Mouse (Mus musculus): ENCODE data around the gene Scmh1.
A peak's percentile ranks its signal among the peaks of the same experiment; 100 is the strongest.
"Not testable (repeated sequence)": the region's sequence is repeated elsewhere in the genome, so short reads cannot be mapped to it uniquely, and the experiment has no call there.

Gene Scmh1

DNA sequence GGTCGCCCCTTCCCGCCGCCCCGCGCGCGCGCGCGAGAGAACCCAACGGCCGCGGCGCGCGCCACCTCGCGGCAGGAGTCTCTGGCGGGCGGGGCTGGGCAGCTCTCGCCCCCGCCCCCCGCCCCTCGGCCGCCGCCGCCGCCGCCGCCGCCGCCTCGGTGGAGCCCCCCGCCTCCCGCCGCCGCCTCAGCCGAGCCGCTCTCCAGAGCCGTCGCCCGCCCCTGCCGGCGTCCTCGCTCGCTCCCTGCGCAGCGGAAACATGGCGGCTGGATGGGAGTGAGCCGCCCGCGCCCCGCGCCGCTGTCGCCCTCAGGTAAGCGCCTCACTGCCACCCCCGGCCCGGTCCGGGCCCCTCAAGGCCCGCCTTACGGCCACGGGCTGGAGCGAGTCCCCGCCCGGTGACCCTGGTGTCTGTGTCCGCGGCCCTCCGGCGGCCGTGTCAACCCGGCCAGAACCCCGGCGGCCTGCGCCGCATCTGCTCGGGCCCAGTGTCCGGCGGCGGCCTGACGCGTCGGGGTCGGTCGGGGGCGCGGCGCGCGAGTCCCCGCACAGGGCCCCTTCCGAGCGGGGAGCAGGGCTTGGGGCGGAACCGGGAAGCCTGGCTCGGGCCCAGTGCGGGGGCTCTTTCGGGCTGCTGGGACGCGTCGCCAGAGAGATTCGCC is at the start of gene Scmh1:
TSS of gene Scmh1 (plus strand) at position 138 of the 662 bp plus-strand sequence.
- peak; percentile 31 to 45 for DNase-seq (ENCODE audit: low spot score in 2 of 2)

GRCm38 (mm10) chr4:120360011-120360521 is 45.0 kb upstream of the Scmh1 start:
- DNase-seq (ENCODE audit: low spot score in 2 of 2), result no peak

- DNase-seq (ENCODE audit: low spot score in 2 of 2), result peak in 1 of 2 experiments; percentile 18
These were observed 40.4 kb upstream of the Scmh1 start for GRCm38 (mm10) chr4:120364729-120365128.

DNA sequence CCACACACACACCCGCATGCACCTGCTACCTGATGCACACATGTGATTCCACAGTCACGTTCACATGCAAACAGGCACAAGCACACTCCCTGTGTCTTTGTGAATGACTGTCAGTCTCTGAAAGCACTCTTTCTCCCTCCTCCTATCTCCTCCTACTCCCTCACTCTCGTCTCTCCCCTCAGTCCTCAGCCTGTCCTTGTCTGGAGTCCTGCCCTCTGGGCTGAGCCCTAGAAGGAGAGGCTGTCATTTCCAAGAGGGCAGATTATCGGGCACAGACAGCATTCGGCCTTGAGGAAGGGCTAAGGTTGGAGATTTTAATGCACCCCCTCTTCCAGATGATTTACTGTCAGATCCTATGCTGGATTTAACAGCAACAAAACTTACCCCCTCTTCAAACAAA is 39.6 kb upstream of the Scmh1 start:
- DNase-seq (ENCODE audit: low spot score in 2 of 2), result no peak

DNA sequence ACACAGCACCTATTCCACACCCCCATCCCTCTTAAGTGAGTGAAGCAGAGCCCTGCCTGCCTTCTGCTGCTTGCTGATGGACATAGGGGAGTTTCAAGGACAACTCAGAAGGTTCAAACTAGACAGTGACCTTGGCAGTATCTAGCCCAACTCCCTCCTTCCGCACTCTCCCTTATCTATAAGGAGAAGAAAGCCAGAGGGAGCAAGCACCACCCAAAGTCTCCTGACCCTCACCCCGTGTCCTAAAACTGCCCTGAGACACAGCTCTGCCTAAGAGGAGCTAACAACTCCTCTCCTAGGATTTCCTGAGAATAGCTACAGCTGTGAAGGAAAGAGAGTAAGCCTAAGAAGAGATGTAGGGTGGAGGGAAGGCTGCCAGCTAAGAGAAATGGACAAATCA is 37.0 kb upstream of the Scmh1 start:
- no peak for DNase-seq (ENCODE audit: low spot score in 2 of 2)

GRCm38 (mm10) chr4:120368663-120369062 is 36.4 kb upstream of the Scmh1 start:
- peak; percentile 62 to 64 for DNase-seq (ENCODE audit: low spot score in 2 of 2)

- DNase-seq (ENCODE audit: low spot score in 2 of 2), result no peak
These were observed 35.9 kb upstream of the Scmh1 start for GRCm38 (mm10) chr4:120369156-120369555.

GRCm38 (mm10) chr4:120369861-120370366 is 35.2 kb upstream of the Scmh1 start:
- DNase-seq (ENCODE audit: low spot score in 2 of 2), result no peak

DNA sequence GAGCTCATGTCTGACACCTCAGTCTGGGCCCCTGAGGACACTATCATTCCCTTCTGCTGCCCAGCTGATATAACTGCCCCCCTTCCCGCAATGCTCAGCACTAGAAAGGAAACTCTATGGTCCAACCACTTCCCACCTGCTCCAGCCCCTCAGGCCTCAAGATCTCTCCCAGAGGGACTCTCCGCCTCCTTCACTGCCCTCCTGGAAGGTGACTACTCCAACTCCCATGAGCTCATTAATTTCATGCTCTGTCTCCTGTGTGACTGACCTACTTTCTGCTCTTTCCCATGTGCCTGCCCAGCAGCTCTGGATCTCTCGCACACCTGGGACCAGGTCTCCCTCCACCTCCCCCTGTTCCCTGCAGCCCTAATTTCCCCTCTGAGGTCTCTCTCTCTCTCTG is 32.2 kb upstream of the Scmh1 start:
- no peak for DNase-seq (ENCODE audit: low spot score in 2 of 2)

- no peak for DNase-seq (ENCODE audit: low spot score in 2 of 2)
These were observed 31.3 kb upstream of the Scmh1 start for GRCm38 (mm10) chr4:120373813-120374212.

DNA sequence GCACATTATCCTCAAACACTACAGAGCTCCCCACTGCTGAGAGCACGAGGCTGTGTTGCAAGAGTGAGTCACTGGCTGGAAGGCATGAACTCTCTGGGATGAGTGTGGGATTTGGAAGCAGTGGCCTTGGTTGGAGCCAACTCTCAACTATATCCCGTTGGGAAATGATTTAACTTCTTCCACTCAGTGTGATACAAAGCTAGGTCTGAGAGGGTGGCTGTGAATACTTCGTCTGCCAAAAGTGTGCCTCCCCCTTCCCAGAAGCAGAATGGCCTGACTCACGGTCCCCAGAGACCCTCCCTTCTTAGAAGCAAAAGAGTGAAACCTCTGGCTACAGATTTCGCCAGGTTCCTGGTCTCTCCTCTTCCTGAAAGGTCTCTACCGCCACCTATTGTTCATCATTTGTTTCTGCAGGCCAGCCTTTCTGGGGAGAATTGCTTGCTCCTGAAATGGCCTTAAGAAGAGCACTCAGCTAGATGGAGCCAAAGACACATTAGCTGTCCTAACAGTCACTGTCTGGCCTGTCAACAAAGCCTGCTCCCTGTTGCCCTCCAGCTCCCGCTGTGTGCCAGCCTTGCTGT is 24.2 kb upstream of the Scmh1 start:
- DNase-seq (ENCODE audit: low spot score in 2 of 2), result peak; percentile 18 to 50

DNA sequence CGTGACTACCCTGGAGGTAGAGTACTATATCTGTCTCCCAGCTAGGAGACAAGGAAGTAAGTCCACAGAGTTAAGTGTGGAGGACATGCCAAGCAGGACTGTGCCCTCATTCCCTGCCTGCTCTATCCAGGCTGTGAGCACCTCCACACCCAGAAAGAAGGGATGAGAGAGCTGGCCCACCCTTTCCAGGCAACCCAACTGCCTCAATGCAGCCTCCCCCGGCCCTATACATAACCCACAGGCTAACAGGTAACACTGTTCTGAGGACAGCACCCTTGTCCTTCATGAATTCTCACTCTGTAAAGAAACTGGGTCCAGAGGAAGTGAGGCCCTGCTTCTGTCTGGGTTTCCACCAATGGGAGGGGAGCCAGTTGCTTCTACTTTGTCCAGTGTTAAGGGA is 19.6 kb upstream of the Scmh1 start:
- DNase-seq (ENCODE audit: low spot score in 2 of 2), result no peak

DNA sequence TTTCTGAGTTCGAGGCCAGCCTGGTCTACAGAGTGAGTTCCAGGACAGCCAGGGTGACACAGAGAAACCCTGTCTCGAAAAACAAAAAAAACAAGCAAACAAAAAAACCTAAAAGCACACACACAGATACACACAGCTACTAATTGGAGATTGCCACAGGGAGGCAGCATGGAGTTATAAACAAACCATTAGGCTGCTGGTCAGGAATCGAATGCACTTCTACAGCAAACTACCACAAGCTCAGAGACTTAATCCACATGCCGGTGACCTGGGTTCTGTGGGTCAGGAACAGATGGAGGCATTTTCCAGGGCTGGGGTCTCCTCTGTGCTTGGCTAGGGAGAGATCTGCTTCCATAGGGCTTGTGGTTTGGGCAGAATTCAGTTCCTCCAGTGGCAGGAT is 17.6 kb upstream of the Scmh1 start:
- no peak for DNase-seq (ENCODE audit: low spot score in 2 of 2)

DNA sequence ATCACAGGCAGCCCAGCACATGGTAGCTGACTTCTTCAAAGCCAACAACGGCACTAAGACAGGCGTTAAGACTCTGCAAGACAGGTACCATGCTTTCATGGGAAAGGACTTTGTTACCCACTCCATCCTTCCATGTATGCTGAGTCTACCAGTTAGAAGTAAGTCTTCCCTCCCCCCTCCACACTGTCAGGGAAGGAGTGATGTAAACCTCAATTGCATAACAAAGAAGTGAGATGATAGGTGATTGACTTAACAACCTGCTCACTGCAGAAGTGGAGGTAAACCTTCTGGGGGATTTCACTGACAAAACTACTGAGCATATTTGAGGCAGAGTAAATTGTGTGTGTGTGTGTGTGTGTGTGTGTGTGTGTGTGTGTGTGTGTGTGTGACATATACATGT is 17.1 kb upstream of the Scmh1 start:
- no peak for DNase-seq (ENCODE audit: low spot score in 2 of 2)

DNA sequence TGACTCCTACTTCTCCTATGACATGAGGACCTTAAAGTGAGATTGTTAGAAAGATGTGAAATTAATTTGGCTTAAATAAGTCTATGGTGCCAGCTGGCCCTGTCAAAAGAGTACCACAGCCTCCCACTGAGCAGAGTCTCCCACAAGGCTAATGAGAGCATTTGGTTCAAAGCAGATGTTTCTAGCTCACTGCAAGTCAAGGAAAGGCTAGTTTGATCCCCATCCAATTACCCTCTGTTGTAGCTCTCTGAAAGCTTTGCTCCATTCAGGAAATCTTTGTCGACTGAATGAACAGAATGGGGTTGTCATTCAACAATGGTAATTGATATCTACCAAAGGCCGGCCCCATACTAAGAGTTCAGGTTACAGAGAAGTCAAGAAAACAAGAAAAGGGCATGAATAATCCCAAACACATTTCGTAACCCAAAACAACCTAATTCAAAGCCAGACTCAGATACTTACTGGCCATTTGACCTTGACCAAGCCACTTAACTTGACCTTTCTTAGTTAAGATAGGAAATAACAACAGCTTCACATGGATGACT is 16.0 kb upstream of the Scmh1 start:
- no peak for DNase-seq (ENCODE audit: low spot score in 2 of 2)

- DNase-seq (ENCODE audit: low spot score in 2 of 2), result no peak
These were observed 15.5 kb upstream of the Scmh1 start for GRCm38 (mm10) chr4:120389546-120389945.

DNA sequence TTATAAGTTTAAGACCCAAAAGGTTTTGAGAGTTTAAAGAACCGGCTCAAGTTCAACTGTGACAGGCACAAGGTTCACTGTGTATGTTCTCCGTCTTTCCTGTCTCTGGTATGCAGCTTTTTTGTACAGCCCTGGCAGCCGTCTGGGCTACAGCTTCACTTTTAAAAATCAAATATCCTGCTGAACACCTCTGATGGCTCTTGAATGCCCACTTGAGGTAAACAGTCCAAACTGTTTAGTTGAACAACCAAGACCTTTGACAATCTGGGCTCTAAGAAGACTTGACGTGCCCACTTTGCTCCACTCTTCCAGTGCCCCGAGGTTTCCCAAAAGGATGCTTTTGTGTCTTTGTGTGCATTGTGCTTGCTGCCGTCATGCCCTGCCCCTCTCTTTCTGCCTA is 13.5 kb upstream of the Scmh1 start:
- DNase-seq (ENCODE audit: low spot score in 2 of 2), result no peak

- no peak for DNase-seq (ENCODE audit: low spot score in 2 of 2)
These were observed 12.7 kb upstream of the Scmh1 start for GRCm38 (mm10) chr4:120392341-120392740.

GRCm38 (mm10) chr4:120392748-120393147 is 12.3 kb upstream of the Scmh1 start:
- no peak for DNase-seq (ENCODE audit: low spot score in 2 of 2)

- DNase-seq (ENCODE audit: low spot score in 2 of 2), result no peak
These were observed 4.8 kb upstream of the Scmh1 start for GRCm38 (mm10) chr4:120400251-120400650.

DNA sequence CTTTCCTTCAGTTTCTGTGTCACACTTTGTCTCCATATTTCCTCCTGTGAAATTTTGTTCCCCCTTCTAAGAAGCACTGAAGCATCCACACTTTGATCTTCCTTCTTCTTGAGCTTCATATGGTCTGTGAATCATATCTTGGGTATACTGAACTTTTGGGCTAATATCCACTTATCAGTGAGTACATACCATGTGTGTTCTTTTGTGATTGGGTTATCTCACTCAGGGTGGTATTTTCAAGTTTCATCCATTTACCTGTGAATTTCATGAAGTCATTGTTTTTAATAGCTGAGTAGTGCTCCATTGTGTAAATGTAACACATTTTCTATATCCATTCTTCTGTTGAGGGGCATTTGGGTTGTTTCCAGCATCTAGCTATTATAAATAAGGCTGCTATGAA is 3.0 kb upstream of the Scmh1 start:
- not testable (repeated sequence) for DNase-seq (ENCODE audit: low spot score in 2 of 2)

DNA sequence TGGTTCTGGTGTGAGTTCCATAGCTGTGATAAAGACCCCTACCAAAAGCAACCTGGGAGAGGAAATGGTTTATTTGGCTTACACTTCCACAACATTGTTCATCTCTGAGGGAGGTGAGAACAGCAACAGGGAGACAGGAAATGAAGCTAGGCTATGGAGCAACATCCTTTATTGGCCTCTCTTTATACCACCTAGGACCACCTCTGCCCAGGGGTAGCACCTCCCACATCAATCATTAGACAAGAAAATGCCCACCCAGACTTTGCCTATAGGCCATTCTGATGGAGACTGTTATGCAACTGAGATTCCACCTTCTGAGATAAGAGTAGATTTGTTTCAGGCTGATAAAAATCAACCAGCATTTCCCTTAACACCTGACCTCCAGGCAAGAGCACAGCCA is 834 bp upstream of the Scmh1 start:
- DNase-seq (ENCODE audit: low spot score in 2 of 2), result no peak

- peak in 1 of 2 experiments; percentile 17 for DNase-seq (ENCODE audit: low spot score in 2 of 2)
These were observed 320 bp upstream of the Scmh1 start for GRCm38 (mm10) chr4:120404778-120405143.

All from frontal cortex, postnatal 25 days (tissue).